Mouse (Mus musculus): Measurements from ENCODE around the gene Lrrc58. TPM values are rescaled to one million over a fixed set of nuclear protein-coding genes. Genes with fewer than 3 reads are reported as not detected.

The Lrrc58 gene
- total and polyA plus RNA-seq, 3 experiments = 11.0 to 29.6 (median 24.8) TPM

DNA sequence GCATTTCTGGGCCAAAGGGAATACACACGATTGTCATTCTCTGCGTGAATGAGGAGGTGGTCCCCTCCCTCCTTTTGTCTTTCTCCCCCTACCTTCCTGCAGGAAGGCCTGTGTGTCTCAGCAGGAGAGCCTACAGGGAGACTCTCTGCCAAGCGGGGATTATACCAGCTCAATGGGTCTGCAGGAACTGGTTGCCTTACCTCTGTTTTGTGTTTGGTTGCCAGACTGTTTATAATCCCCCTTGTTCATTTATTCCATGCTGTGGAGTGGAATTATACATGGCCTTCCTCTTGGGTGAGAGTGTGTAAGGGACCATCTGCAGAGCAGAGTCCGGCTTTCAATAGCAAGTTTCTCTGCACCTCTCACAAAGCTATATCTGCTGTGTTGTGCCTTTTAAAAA, 58.9 kb downstream of the Lrrc58 start:
- Histone ChIP-seq H3K4me3 (ENCODE audit: control insufficient read depth in 1 of 2, insufficient read depth in 1 of 2, low read depth in 2 of 2, low read length in 2 of 2) (no peak overlapping the region), H3K27ac (ENCODE audit: control insufficient read depth, low read depth, low read length) (no peak overlapping the region), H3K9me3 (replicated peaks; ENCODE audit: insufficient read depth, low read length) (no peaks in the 10 kb centered on the region), H3K36me3 (ENCODE audit: control insufficient read depth in 1 of 2, insufficient read depth in 2 of 2, low read length in 2 of 2) (no peaks in the 10 kb centered on the region), H3K9ac (ENCODE audit: control insufficient read depth, low read depth, low read length, poor library complexity, severe bottlenecking) (no peak overlapping the region), H3K27me3 (ENCODE audit: control insufficient read depth in 1 of 2, insufficient read depth in 2 of 2, low read length in 2 of 2) (no peaks in the 10 kb centered on the region; a peak in 1 of 4 replicates), H3K4me1 (ENCODE audit: control insufficient read depth in 1 of 2, insufficient read depth in 2 of 2, low read length in 2 of 2) (no peaks in the 10 kb centered on the region), H3K79me2 (ENCODE audit: control insufficient read depth, insufficient read depth, low read length, poor library complexity) (no peaks in the 10 kb centered on the region)
- DNase-seq (ENCODE audit: low read depth, low spot score) = no peak
- no peak for TF ChIP-seq POLR2A (IDR thresholded peaks at IDR 0.05; ENCODE audit: control insufficient read depth in 1 of 2, insufficient read depth in 1 of 2, low read depth in 1 of 2, low read length in 2 of 2, poor library complexity in 1 of 2)
- no peak for TF ChIP-seq MAX (IDR thresholded peaks at IDR 0.05; ENCODE audit: low read length)
- no peak for TF ChIP-seq SIN3A (IDR thresholded peaks at IDR 0.05; ENCODE audit: low read length)
- TF ChIP-seq POLR2AphosphoS2 (IDR thresholded peaks at IDR 0.05; ENCODE audit: low read length) = no peak
- TF ChIP-seq BHLHE40 (IDR thresholded peaks at IDR 0.05; ENCODE audit: borderline replicate concordance, low read depth, low read length) = no peak
- no peak for TF ChIP-seq ZC3H11A (IDR thresholded peaks at IDR 0.05; ENCODE audit: low read depth, low read length)

- no peak for DNase-seq (ENCODE audit: low read depth, low spot score)
- Histone ChIP-seq H3K4me1 (ENCODE audit: control insufficient read depth in 1 of 2, insufficient read depth in 2 of 2, low read length in 2 of 2) (no peaks in the 10 kb centered on the region), H3K9ac (ENCODE audit: control insufficient read depth, low read depth, low read length, poor library complexity, severe bottlenecking) (no peak overlapping the region), H3K36me3 (ENCODE audit: control insufficient read depth in 1 of 2, insufficient read depth in 2 of 2, low read length in 2 of 2) (no peaks in the 10 kb centered on the region), H3K9me3 (replicated peaks; ENCODE audit: insufficient read depth, low read length) (no peaks in the 10 kb centered on the region), H3K79me2 (ENCODE audit: control insufficient read depth, insufficient read depth, low read length, poor library complexity) (no peaks in the 10 kb centered on the region), H3K27me3 (ENCODE audit: control insufficient read depth in 1 of 2, insufficient read depth in 2 of 2, low read length in 2 of 2) (no peaks in the 10 kb centered on the region; a peak in 1 of 4 replicates), H3K4me3 (ENCODE audit: control insufficient read depth in 1 of 2, insufficient read depth in 1 of 2, low read depth in 2 of 2, low read length in 2 of 2) (no peak overlapping the region), H3K27ac (ENCODE audit: control insufficient read depth, low read depth, low read length) (no peak overlapping the region)
- TF ChIP-seq JUND (IDR thresholded peaks at IDR 0.05; ENCODE audit: low read depth, low read length) (no peak), TAL1 (IDR thresholded peaks at IDR 0.05; ENCODE audit: low read length) (no peak), ZNF384 (IDR thresholded peaks at IDR 0.05; ENCODE audit: low read depth, low read length) (no peak), SIN3A (IDR thresholded peaks at IDR 0.05; ENCODE audit: low read length) (no peak), GATA1 (IDR thresholded peaks at IDR 0.05; ENCODE audit: low read depth, low read length) (no peak)
Observed at GRCm38 (mm10) chr16:37929006-37929405, 60.8 kb downstream of the Lrrc58 start.

GRCm38 (mm10) chr16:37929626-37930025, 61.4 kb downstream of the Lrrc58 start:
- H3K9ac ChIP-seq (ENCODE audit: control insufficient read depth, low read depth, low read length, poor library complexity, severe bottlenecking) = no peak overlapping the region
- no peaks in the 10 kb centered on the region for H3K36me3 ChIP-seq (ENCODE audit: control insufficient read depth in 1 of 2, insufficient read depth in 2 of 2, low read length in 2 of 2)
- no peaks in the 10 kb centered on the region for H3K27me3 ChIP-seq (ENCODE audit: control insufficient read depth in 1 of 2, insufficient read depth in 2 of 2, low read length in 2 of 2)
- no peaks in the 10 kb centered on the region for H3K9me3 ChIP-seq (replicated peaks; ENCODE audit: insufficient read depth, low read length)
- H3K27ac ChIP-seq (ENCODE audit: control insufficient read depth, low read depth, low read length) = no peak overlapping the region
- H3K79me2 ChIP-seq (ENCODE audit: control insufficient read depth, insufficient read depth, low read length, poor library complexity) = no peaks in the 10 kb centered on the region
- no peak overlapping the region for H3K4me3 ChIP-seq (ENCODE audit: control insufficient read depth in 1 of 2, insufficient read depth in 1 of 2, low read depth in 2 of 2, low read length in 2 of 2)
- DNase-seq (ENCODE audit: low read depth, low spot score) = no peak
- TF ChIP-seq MAZ (IDR thresholded peaks at IDR 0.05; ENCODE audit: low read depth, low read length) (no peak), CTCF (IDR thresholded peaks at IDR 0.05 in 2 of 3, conservative IDR thresholded peaks at IDR 0.05 in 1 of 3; ENCODE audit: control insufficient read depth in 1 of 3, insufficient read depth in 1 of 3, low read depth in 2 of 3, low read length in 3 of 3, poor library complexity in 1 of 3, severe bottlenecking in 1 of 3) (peak in 1 of 3 experiments; percentile 4; a peak in 1 of 6 replicates)
- H3K4me1 ChIP-seq (ENCODE audit: control insufficient read depth in 1 of 2, insufficient read depth in 2 of 2, low read length in 2 of 2) = no peaks in the 10 kb centered on the region
